Mouse (Mus musculus) MEL (cell line): ENCODE data around the gene Med16.

Experiments used
- CTCF ChIP-seq, 3 experiments: IDR thresholded peaks in 2 of 3; conservative IDR thresholded peaks in 1 of 3; 2 replicates each; pipeline ENCODE4 v1.5.1; 2011 to 2012; ENCODE audit warnings: low read length in 3 of 3, low read depth in 2 of 3, mild to moderate bottlenecking in 2 of 3, improper control_type of control experiment in 1 of 3, inconsistent platforms in 1 of 3, mixed read lengths in 1 of 3, moderate library complexity in 1 of 3; ENCODE audit not compliant: control insufficient read depth in 1 of 3, insufficient read depth in 1 of 3, poor library complexity in 1 of 3, severe bottlenecking in 1 of 3
- EP300 ChIP-seq, 2 experiments: IDR thresholded peaks; 2 replicates each; pipeline ENCODE4 v1.6.1; 2011; ENCODE audit warnings: improper control_type of control experiment in 2 of 2, low read length in 2 of 2, low read depth in 1 of 2, mild to moderate bottlenecking in 1 of 2
- KAT2A ChIP-seq: conservative IDR thresholded peaks from 2 replicates; pipeline ENCODE4 v1.6.1; 2012; ENCODE audit warnings: low read depth, low read length, improper control_type of control experiment, inconsistent platforms
- TAL1 ChIP-seq: IDR thresholded peaks from 2 replicates; pipeline ENCODE4 v1.6.1; 2012; ENCODE audit warnings: mild to moderate bottlenecking, inconsistent platforms, low read length, moderate library complexity, mixed read lengths
- USF2 ChIP-seq, 2 experiments: IDR thresholded peaks; 2 replicates each; pipeline ENCODE4 v1.6.1; 2011 to 2012; ENCODE audit warnings: improper control_type of control experiment in 2 of 2, low read length in 2 of 2, borderline replicate concordance in 1 of 2, inconsistent platforms in 1 of 2, low read depth in 1 of 2, mild to moderate bottlenecking in 1 of 2; ENCODE audit not compliant: insufficient read depth in 1 of 2
- ZKSCAN1 ChIP-seq: IDR thresholded peaks from 2 replicates; pipeline ENCODE4 v1.6.1; 2012; ENCODE audit warnings: low read depth, mild to moderate bottlenecking, inconsistent platforms, low read length, improper control_type of control experiment, moderate library complexity

DNA sequence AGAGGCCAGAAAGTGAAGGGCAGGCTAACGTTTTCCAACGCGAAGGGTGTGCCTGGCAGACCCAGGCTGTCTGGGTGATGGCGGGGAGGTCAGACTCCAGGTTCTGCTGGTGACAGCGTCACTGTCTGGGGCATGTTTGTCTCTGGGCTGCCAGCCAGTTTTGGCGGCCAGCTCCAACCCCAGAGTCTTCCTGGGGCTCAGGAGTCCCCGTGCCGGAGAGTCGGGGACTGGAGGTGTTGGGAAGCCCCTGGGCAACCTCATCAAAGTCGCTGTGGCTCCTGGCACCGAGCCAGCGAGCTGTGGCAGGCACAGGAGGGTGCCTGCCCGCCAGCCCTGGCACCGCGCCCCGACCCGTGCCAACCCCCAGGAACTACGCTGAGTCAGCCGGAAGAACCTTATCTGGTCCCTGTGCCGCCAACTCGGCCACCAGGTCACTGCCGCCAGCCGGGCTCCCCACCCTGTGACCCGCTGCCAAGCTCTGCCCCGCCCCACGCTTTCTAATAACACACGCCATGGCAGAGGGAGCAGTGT is 28.3 kb upstream of the Med16 start:
- TF ChIP-seq TAL1 (no peak), ZKSCAN1 (no peak), EP300 (IDR thresholded peaks at IDR 0.05; ENCODE audit: low read depth in 1 of 2, low read length in 2 of 2) (no peak), CTCF (IDR thresholded peaks at IDR 0.05 in 2 of 3, conservative IDR thresholded peaks at IDR 0.05 in 1 of 3; ENCODE audit: control insufficient read depth in 1 of 3, insufficient read depth in 1 of 3, low read depth in 2 of 3, low read length in 3 of 3, poor library complexity in 1 of 3, severe bottlenecking in 1 of 3) (no peak), USF2 (IDR thresholded peaks at IDR 0.05; ENCODE audit: borderline replicate concordance in 1 of 2, insufficient read depth in 1 of 2, low read depth in 1 of 2, low read length in 2 of 2) (no peak), KAT2A (no peak)
